Mouse (Mus musculus): Measurements from ENCODE around the gene Efhd1. TPM values are rescaled to one million over a fixed set of nuclear protein-coding genes. Genes with fewer than 3 reads are reported as not detected.

Gene Efhd1
- polyA plus RNA-seq, 1 experiment from 2014 or later: 0.76 TPM

DNA sequence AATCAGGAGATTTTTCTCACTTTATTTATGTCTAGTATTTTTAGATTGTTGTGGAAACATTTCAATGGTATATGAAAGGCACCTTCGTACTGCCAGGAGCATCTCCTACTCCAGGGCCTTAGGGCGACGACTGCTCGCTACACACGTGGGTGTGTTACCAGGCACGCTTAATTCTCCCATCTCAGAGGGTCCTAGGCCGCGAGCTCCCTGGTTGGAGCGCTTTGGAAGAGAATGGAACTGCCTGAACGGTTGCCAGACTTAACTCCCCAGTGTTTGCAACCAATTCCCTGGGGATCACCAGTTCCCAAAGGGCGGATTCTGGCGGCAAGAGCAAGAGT, 398 bp upstream of the Efhd1 start:
- H3K9me3 ChIP-seq (replicated peaks; ENCODE audit: control insufficient read depth, low read length): no peaks in the 10 kb centered on the region
- no peak for ATAC-seq (replicated peaks; ENCODE audit: extremely low read depth, insufficient read depth, low FRiP score)
- peaks cover 11% of the 10 kb centered on the region for H3K4me1 ChIP-seq (ENCODE audit: control insufficient read depth, insufficient read depth, low read length)
- H3K9ac ChIP-seq (ENCODE audit: low read length): no peak overlapping the region
- H3K27me3 ChIP-seq (ENCODE audit: control insufficient read depth, insufficient read depth, low read length): peaks cover 66% of the 10 kb centered on the region
- H3K27ac ChIP-seq (ENCODE audit: low read length): no peak overlapping the region
- H3K36me3 ChIP-seq (ENCODE audit: control insufficient read depth, insufficient read depth): no peaks in the 10 kb centered on the region
- WGBS: 6% methylated on average over 12 of the region's 12 CpGs
- peak overlapping the region; percentile 78 for H3K4me2 ChIP-seq (ENCODE audit: low read depth, low read length)
- peak overlapping the region; percentile 53 for H3K4me3 ChIP-seq (ENCODE audit: low read length)

DNA sequence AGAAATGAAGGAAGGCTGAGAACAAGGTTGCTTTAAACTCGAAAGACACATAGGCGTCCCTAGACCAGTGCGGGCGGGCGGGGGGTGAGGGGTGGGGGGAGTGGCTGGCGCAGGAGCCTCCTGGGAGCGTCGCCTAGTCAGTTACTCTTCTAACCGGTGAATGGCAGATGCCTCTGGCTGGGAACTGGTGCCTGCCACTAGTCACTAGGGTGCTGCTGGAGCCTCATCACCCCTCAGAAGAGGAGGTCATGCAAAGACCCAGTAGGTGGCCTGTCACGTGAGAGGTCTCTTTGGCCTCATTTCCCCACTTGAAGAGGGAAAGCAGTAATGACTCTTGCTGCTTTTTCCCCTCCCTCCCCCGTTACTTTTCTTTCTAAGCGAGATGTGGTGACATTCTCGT, 1.0 kb downstream of the Efhd1 start:
- peaks cover 60% of the 10 kb centered on the region for H3K27me3 ChIP-seq (ENCODE audit: control insufficient read depth, insufficient read depth, low read length)
- ATAC-seq (replicated peaks; ENCODE audit: extremely low read depth, insufficient read depth, low FRiP score): no peak
- WGBS: 2% methylated on average over 10 of the region's 13 CpGs

DNA sequence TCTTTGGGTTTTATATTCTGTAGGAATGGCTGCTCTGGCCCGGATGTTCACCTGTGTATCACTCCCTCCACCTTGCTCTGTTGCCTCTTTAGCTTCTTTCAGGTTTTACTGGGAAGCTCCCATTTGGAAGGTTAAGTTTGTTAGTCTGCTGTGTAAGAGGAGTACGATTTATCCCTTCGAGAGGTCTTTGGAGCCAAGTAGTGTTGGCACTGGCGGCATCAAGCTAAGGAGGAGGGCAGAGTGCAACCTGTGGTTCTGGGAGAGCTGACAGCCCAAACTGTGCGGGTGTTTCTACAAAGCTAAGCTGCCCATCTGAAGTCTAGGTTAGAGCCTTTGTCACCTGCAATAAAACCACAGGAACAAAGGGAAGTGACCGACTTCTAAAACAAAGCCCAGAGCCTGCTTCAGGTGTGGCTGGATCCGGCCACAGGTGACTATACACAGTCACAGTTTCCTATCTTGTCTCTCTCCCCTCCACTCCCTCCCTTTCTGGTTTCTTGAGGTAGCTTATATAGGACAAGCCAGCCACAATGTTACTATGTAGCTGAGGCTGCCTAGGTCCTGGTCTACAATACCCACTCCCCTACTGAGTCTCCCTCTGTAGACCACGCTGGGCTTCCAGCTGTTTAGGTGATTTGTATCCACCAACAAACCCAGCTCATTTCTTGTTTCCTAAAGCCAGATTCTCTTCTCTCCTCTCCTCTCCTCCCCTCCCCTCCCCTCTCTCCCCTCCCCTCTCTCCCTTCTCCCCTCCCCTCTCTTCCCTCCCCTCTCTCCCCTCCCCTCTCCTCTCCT, 2.3 kb downstream of the Efhd1 start:
- Histone ChIP-seq H3K9me3 (replicated peaks; ENCODE audit: control insufficient read depth, low read length) (no peaks in the 10 kb centered on the region), H3K4me1 (ENCODE audit: control insufficient read depth, insufficient read depth, low read length) (peaks cover 24% of the 10 kb centered on the region), H3K36me3 (ENCODE audit: control insufficient read depth, insufficient read depth) (no peaks in the 10 kb centered on the region), H3K4me3 (ENCODE audit: low read length) (no peak overlapping the region), H3K27ac (ENCODE audit: low read length) (no peak overlapping the region), H3K27me3 (ENCODE audit: control insufficient read depth, insufficient read depth, low read length) (peaks cover 58% of the 10 kb centered on the region), H3K9ac (ENCODE audit: low read length) (no peak overlapping the region), H3K4me2 (ENCODE audit: low read depth, low read length) (no peak overlapping the region)
- 37% methylated on average over 8 of the region's 8 CpGs for WGBS
- ATAC-seq (replicated peaks; ENCODE audit: extremely low read depth, insufficient read depth, low FRiP score): no peak

More for the DNA sequence above, 1.0 kb downstream of the Efhd1 start:
- H3K4me3 ChIP-seq (ENCODE audit: low read length): peak overlapping the region; percentile 53
- H3K9ac ChIP-seq (ENCODE audit: low read length): no peak overlapping the region
- H3K27ac ChIP-seq (ENCODE audit: low read length): no peak overlapping the region
- H3K4me1 ChIP-seq (ENCODE audit: control insufficient read depth, insufficient read depth, low read length): peaks cover 12% of the 10 kb centered on the region
- H3K9me3 ChIP-seq (replicated peaks; ENCODE audit: control insufficient read depth, low read length): no peaks in the 10 kb centered on the region
- H3K36me3 ChIP-seq (ENCODE audit: control insufficient read depth, insufficient read depth): no peaks in the 10 kb centered on the region
- peak overlapping the region; percentile 78 for H3K4me2 ChIP-seq (ENCODE audit: low read depth, low read length)

DNA sequence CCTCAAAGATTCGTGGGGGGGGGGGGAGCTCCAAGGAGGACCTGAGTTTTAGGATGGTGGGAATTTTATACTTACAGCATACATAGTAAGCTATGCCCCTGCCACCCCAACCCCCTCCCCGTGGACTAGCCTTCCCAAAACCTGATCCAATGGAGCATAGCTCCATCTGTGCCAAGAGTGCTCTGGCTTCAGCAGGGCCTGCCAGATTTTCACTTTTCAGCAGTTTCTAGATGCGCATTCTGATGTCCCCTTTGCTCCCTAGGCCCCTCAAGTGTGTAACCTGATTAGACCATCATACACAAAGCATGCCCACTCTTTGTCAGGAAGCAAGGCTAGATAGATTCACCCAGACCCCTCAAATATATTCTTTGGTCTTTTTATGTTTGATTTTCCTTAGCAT, 6.0 kb downstream of the Efhd1 start:
- no peak overlapping the region; the same call in 1 of the 2 replicates for H3K9ac ChIP-seq (ENCODE audit: low read length)
- H3K4me3 ChIP-seq (ENCODE audit: low read length): no peak overlapping the region
- H3K36me3 ChIP-seq (ENCODE audit: control insufficient read depth, insufficient read depth): no peaks in the 10 kb centered on the region
- no peak overlapping the region for H3K4me2 ChIP-seq (ENCODE audit: low read depth, low read length)
- H3K27ac ChIP-seq (ENCODE audit: low read length): peak overlapping the region; percentile 48; the same call in 1 of the 2 replicates
- ATAC-seq (replicated peaks; ENCODE audit: extremely low read depth, insufficient read depth, low FRiP score): no peak
- 48% methylated on average over 3 of the region's 3 CpGs for WGBS
- H3K4me1 ChIP-seq (ENCODE audit: control insufficient read depth, insufficient read depth, low read length): peaks cover 31% of the 10 kb centered on the region
- H3K9me3 ChIP-seq (replicated peaks; ENCODE audit: control insufficient read depth, low read length): no peaks in the 10 kb centered on the region
- peaks cover 31% of the 10 kb centered on the region for H3K27me3 ChIP-seq (ENCODE audit: control insufficient read depth, insufficient read depth, low read length)

DNA sequence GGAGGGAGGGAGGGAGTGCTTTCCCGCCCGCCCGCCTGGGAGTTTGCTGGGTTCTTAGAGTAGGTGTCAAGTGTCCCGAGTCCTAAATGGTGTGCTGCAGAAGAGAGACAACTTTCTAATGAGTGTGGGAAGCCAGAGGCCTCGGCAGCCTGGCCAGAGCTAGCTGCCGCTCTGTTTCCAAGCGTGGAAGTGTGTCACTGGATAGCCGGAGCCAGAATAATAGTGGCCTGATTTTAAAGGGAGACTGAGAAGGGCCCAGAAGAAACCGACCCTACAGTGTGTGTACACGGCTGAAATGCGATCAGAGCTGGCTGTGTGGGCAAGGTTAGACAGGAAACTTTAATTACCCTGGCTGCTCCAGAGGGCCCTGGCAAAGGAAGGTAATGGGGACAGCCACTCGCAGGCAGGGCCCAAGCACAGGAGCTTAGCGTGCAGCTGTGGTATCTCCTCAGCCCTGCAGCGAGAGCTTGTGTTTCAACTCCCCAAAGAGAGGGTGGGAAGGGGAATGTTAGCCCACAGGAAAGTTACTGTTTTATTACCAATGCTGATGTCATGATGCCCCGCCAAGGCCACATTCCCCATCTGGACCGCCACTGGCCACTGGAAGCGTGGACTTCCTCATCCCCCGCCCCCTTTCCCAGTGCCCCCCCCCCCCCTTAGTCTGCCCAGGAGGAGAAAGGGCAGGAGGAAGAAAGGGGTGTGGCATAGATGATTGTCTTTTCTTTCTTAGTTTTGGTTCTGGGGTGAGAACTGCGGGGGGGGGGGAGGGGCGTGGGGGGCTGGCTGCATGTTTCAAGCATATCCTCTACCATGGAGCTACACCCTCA, 6.7 kb downstream of the Efhd1 start:
- H3K4me1 ChIP-seq (ENCODE audit: control insufficient read depth, insufficient read depth, low read length): peaks cover 26% of the 10 kb centered on the region
- no peaks in the 10 kb centered on the region for H3K9me3 ChIP-seq (replicated peaks; ENCODE audit: control insufficient read depth, low read length)
- H3K27me3 ChIP-seq (ENCODE audit: control insufficient read depth, insufficient read depth, low read length): peaks cover 24% of the 10 kb centered on the region
- peak overlapping the region; percentile 48 for H3K27ac ChIP-seq (ENCODE audit: low read length)
- WGBS: 21% methylated on average over 18 of the region's 20 CpGs
- no peak for ATAC-seq (replicated peaks; ENCODE audit: extremely low read depth, insufficient read depth, low FRiP score)
- no peak overlapping the region; the same call in 1 of the 2 replicates for H3K9ac ChIP-seq (ENCODE audit: low read length)
- H3K4me2 ChIP-seq (ENCODE audit: low read depth, low read length): peak overlapping the region; percentile 22; the same call in 1 of the 2 replicates
- H3K4me3 ChIP-seq (ENCODE audit: low read length): no peak overlapping the region
- H3K36me3 ChIP-seq (ENCODE audit: control insufficient read depth, insufficient read depth): no peaks in the 10 kb centered on the region

DNA sequence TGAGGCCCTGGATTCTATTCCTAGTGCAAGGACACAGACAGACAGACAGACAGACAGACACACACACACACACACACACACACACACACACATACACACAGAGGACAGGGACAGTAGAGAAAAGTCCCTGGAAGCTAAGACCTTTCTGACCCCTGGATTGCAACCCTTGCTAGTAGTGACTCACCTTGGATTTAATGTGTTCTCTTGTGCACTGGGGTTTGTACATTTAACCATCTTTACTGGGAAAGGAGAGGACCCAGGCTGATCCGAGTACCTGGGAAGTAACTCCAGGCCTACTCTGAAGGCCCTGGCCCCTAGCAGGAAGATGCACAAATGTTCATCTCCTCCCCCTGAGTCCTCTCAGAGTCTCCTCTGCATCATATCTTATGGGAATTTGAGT, 7.4 kb downstream of the Efhd1 start:
- Histone ChIP-seq H3K4me2 (ENCODE audit: low read depth, low read length) (no peak overlapping the region), H3K36me3 (ENCODE audit: control insufficient read depth, insufficient read depth) (no peaks in the 10 kb centered on the region), H3K9me3 (replicated peaks; ENCODE audit: control insufficient read depth, low read length) (no peaks in the 10 kb centered on the region), H3K9ac (ENCODE audit: low read length) (no peak overlapping the region), H3K4me3 (ENCODE audit: low read length) (no peak overlapping the region), H3K4me1 (ENCODE audit: control insufficient read depth, insufficient read depth, low read length) (peaks cover 25% of the 10 kb centered on the region), H3K27ac (ENCODE audit: low read length) (no peak overlapping the region), H3K27me3 (ENCODE audit: control insufficient read depth, insufficient read depth, low read length) (peaks cover 17% of the 10 kb centered on the region)
- 83% methylated on average over 1 of the region's 1 CpGs for WGBS
- no peak for ATAC-seq (replicated peaks; ENCODE audit: extremely low read depth, insufficient read depth, low FRiP score)

DNA sequence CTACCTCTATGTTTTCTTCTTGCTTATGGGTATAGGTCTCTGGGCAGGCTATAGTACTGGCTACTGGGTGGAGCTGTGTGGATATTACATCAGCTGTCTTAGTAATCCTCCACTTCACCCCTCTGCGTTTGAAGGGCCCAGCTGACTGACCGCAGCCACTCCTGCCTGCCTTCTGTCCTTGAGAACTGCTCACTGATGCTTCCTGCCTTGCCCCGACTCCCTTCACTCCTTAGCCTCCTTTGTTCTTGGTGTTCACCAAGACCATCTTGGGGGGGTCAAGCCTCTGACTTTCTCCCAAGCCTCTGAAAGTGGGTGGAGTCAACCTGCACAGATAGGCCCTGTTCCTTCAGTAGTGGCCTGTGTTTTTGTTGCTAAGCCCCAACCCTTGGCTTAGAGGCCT, 8.3 kb downstream of the Efhd1 start:
- no peak overlapping the region for H3K4me2 ChIP-seq (ENCODE audit: low read depth, low read length)
- ATAC-seq (replicated peaks; ENCODE audit: extremely low read depth, insufficient read depth, low FRiP score): no peak

DNA sequence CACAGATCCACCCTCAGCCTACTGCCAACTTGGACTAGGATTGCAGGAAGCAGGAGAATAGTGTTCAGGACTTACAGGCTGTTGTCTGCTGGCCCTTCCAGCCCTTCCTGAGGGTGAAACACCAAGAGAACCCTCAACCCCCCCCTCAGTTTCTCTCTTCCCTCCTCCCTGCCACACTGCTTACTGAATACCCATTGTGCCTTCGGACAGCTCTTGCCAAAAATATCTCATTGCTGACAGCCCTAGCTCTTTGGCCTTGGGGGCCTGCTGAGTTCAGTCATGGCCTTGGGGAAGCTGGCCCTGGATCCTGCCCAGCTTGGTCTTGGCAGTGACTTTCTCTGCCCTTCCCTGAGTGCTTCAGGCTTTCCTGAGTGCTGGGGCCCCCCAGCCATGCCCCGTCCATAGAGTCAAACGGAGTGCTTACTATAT, 9.4 kb downstream of the Efhd1 start:
- WGBS: 32% methylated on average over 3 of the region's 3 CpGs
- Histone ChIP-seq H3K4me2 (ENCODE audit: low read depth, low read length) (no peak overlapping the region), H3K4me1 (ENCODE audit: control insufficient read depth, insufficient read depth, low read length) (peaks cover 25% of the 10 kb centered on the region), H3K4me3 (ENCODE audit: low read length) (no peak overlapping the region), H3K36me3 (ENCODE audit: control insufficient read depth, insufficient read depth) (no peaks in the 10 kb centered on the region), H3K27ac (ENCODE audit: low read length) (peak overlapping the region; percentile 49), H3K27me3 (ENCODE audit: control insufficient read depth, insufficient read depth, low read length) (peaks cover 4% of the 10 kb centered on the region; the same call in 1 of the 2 replicates), H3K9me3 (replicated peaks; ENCODE audit: control insufficient read depth, low read length) (no peaks in the 10 kb centered on the region), H3K9ac (ENCODE audit: low read length) (no peak overlapping the region)
- ATAC-seq (replicated peaks; ENCODE audit: extremely low read depth, insufficient read depth, low FRiP score): no peak

More for the DNA sequence above, 8.3 kb downstream of the Efhd1 start:
- no peaks in the 10 kb centered on the region for H3K9me3 ChIP-seq (replicated peaks; ENCODE audit: control insufficient read depth, low read length)
- H3K27ac ChIP-seq (ENCODE audit: low read length): no peak overlapping the region
- H3K36me3 ChIP-seq (ENCODE audit: control insufficient read depth, insufficient read depth): no peaks in the 10 kb centered on the region
- H3K9ac ChIP-seq (ENCODE audit: low read length): no peak overlapping the region
- 59% methylated on average over 3 of the region's 3 CpGs for WGBS
- peaks cover 12% of the 10 kb centered on the region for H3K27me3 ChIP-seq (ENCODE audit: control insufficient read depth, insufficient read depth, low read length)
- H3K4me1 ChIP-seq (ENCODE audit: control insufficient read depth, insufficient read depth, low read length): peaks cover 25% of the 10 kb centered on the region
- H3K4me3 ChIP-seq (ENCODE audit: low read length): no peak overlapping the region

DNA sequence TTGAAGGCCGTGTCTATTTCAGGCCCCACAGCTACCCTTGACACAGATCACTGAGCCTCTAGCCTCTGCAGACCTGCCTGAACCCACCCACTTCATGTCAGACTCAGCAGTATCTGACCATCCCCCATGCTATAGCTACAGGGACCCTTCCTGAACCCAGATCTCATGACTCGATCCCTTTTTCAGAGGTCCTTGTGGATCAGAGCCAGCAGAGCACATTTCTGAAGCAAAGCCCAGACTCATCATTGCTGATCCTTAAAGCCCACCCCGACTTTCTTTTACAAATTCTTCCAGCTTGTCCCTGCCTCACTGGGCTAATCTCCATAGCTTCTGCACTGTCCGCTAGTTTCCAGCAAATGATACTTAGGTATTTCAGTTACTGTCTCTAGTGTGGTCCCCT, 10.0 kb downstream of the Efhd1 start:
- Histone ChIP-seq H3K9me3 (replicated peaks; ENCODE audit: control insufficient read depth, low read length) (no peaks in the 10 kb centered on the region), H3K27me3 (ENCODE audit: control insufficient read depth, insufficient read depth, low read length) (no peaks in the 10 kb centered on the region), H3K9ac (ENCODE audit: low read length) (peak overlapping the region; percentile 22; the same call in 1 of the 2 replicates), H3K4me1 (ENCODE audit: control insufficient read depth, insufficient read depth, low read length) (peaks cover 25% of the 10 kb centered on the region), H3K27ac (ENCODE audit: low read length) (peak overlapping the region; percentile 49), H3K4me2 (ENCODE audit: low read depth, low read length) (no peak overlapping the region), H3K36me3 (ENCODE audit: control insufficient read depth, insufficient read depth) (no peaks in the 10 kb centered on the region), H3K4me3 (ENCODE audit: low read length) (no peak overlapping the region)
- 64% methylated on average over 4 of the region's 4 CpGs for WGBS
- no peak for ATAC-seq (replicated peaks; ENCODE audit: extremely low read depth, insufficient read depth, low FRiP score)
